Mouse (Mus musculus) lung, adult 2 months (tissue): ENCODE data around the gene Pa2g4. TPM values are rescaled to one million over a fixed set of nuclear protein-coding genes. Genes with fewer than 3 reads are reported as not detected.
"Not testable (repeated sequence)": the region's sequence is repeated elsewhere in the genome, so short reads cannot be mapped to it uniquely, and the experiment has no call there.

Source experiments
- DNase-seq: peaks from one replicate; pipeline ENCODE4 v3.0.0; 2022
- H3K4me1 ChIP-seq: fragments of 200-500 bp; 2 replicates; pipeline ENCODE4 v1.6.1; 2011; ENCODE audit warnings: low read length; ENCODE audit not compliant: control insufficient read depth, insufficient read depth
- H3K4me3 ChIP-seq: fragments of 200-500 bp; replicated peaks from 2 replicates; pipeline ENCODE3; 2011; ENCODE audit warnings: low read depth, mild to moderate bottlenecking, control low read depth, low read length; ENCODE audit errors: extremely low read depth
- CTCF ChIP-seq: fragments of 200-500 bp; IDR thresholded peaks from 2 replicates; pipeline ENCODE4 v1.5.1; 2011; ENCODE audit warnings: mild to moderate bottlenecking, low read length, control low read depth; ENCODE audit not compliant: insufficient read depth
- POLR2A ChIP-seq: fragments of 200-500 bp; IDR thresholded peaks from 2 replicates; pipeline ENCODE4 v1.6.1; 2011; ENCODE audit warnings: low read depth, mild to moderate bottlenecking, control low read depth, low read length, borderline replicate concordance; ENCODE audit errors: extremely low read depth
- WGBS: fragments of 180-500 bp; shearing (Covaris S2); methylation state at CpG from one replicate; pipeline ENCODE4 v1.1.7; 2018; 5-methylcytosine and 5-hydroxymethylcytosine counted together
- polyA plus RNA-seq: library from polyadenylated mRNA; depleted of rRNA; stranded (reverse); fragments of >200 nt; gene quantifications from 2 replicates; pipeline ENCODE4 v1.2.3, GENCODE M21; 2012

Gene Pa2g4
- polyA plus RNA-seq, 1 experiment = 23.9 TPM

DNA sequence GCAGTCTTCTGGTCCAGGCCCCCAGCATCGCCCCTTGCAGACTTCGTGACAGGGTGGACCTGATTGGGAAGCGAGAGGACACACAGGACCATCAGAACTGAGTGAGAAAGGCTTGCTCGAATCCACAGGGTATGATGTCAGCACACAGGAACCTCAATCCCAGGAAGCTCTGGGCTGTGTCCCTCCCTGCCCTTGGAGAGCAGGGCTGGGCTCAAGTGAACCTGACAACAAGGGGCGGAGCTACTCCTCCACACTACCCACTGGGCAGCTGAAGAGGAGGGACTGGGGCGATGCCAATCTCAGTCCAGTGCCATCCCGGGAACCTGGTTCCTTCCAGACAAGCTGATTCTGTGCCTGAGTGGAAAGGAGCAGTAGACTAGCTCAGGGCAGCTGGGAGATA lies 17.9 kb upstream of the Pa2g4 start:
- 21% methylated on average over 7 of the region's 7 CpGs for WGBS
- peak; percentile 75 for DNase-seq
- Histone ChIP-seq H3K4me3 (no peak overlapping the region), H3K4me1 (peaks cover 3% of the 10 kb centered on the region; the same call in 1 of the 2 replicates)
- TF ChIP-seq POLR2A (peak; percentile 41; the same call in 1 of the 2 replicates), CTCF (no peak)

DNA sequence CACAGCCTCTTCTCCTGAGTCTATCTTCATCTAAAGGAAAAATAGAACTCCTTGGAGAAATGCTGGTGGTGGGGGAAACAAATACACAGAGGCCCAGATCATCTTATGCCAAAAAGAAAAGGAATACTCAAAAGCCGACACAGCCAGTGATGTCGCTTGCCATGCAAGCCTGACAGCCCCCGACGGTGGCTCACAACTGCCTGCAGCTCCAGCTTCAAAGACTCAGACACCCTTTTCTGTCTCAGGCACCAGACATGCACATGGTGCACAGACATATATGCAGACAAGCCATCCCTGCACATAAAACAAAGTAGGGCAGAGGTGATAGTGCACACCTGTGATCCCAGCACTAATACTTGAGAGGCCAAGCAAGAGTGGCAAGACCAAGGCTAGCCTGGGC lies 13.9 kb upstream of the Pa2g4 start:
- Histone ChIP-seq H3K4me3 (no peak overlapping the region), H3K4me1 (peaks cover 3% of the 10 kb centered on the region; the same call in 1 of the 2 replicates)
- no peak for DNase-seq
- WGBS = 85% methylated on average over 4 of the region's 4 CpGs
- TF ChIP-seq CTCF (no peak), POLR2A (no peak)

DNA sequence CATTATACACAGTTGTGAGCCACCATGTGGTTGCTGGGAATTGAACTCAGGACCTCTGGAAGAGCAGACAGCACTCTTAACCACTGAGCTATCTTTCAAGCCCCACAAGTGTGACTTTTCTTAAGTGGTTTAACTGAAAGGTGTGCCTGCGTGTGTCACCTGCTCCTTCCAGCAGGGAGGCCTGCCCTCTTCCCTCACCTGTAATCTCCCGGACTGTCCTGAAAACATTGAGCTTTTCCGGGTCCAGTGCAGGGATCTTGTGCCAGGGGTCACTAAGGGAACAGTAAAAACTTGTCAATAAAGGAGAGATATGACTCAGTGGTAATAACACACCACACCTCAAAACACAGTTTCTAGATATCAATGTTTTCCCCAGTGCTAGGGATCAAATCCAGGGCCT lies 13.5 kb upstream of the Pa2g4 start:
- TF ChIP-seq CTCF (no peak), POLR2A (no peak)
- H3K4me1 ChIP-seq = peaks cover 3% of the 10 kb centered on the region; the same call in 1 of the 2 replicates
- WGBS = 75% methylated on average over 3 of the region's 3 CpGs
- H3K4me3 ChIP-seq = no peak overlapping the region
- DNase-seq = no peak

- DNase-seq = no peak
- 52% methylated on average over 11 of the region's 11 CpGs for whole genome bisulfite sequencing
- Histone ChIP-seq H3K4me1 (no peaks in the 10 kb centered on the region), H3K4me3 (no peak overlapping the region)
- TF ChIP-seq CTCF = no peak
- no peak for TF ChIP-seq POLR2A
Measured at GRCm38 (mm10) chr10:128578330-128578729, 12.5 kb upstream of the Pa2g4 start.

DNA sequence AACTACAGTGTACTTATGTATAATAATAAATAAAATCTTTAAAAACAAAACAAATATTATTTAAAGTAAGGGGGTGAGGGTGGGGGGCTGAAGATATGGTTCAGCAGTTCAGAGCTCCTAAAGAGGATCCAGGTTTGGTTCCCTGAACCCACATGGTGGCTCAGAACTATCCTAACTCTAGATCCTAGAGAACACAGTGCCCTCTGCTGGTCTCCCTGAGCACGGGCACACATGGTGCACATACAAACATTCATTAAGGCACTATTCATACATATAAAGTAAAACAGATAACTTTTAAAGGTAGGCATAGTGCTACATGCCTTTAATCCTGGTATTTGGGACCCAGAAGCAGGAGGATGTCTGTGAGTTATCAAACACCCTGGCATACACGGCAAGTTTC lies 9.3 kb upstream of the Pa2g4 start:
- TF ChIP-seq CTCF = peak; percentile 50
- no peak for TF ChIP-seq POLR2A
- Histone ChIP-seq H3K4me3 (no peak overlapping the region), H3K4me1 (no peaks in the 10 kb centered on the region)
- DNase-seq = no peak
- 84% methylated on average over 2 of the region's 2 CpGs for WGBS

- Histone ChIP-seq H3K4me1 (no peaks in the 10 kb centered on the region), H3K4me3 (peak overlapping the region; percentile 86)
- 0% methylated on average over 46 of the region's 46 CpGs for WGBS
- TF ChIP-seq CTCF (no peak), POLR2A (no peak)
- DNase-seq = no peak
Measured at GRCm38 (mm10) chr10:128565206-128565787, 490 bp downstream of the Pa2g4 start.

GRCm38 (mm10) chr10:128563544-128563943 lies 2.2 kb downstream of the Pa2g4 start:
- DNase-seq = no peak
- WGBS = 80% methylated on average over 6 of the region's 6 CpGs
- Histone ChIP-seq H3K4me1 (no peaks in the 10 kb centered on the region), H3K4me3 (no peak overlapping the region)
- TF ChIP-seq CTCF = no peak

GRCm38 (mm10) chr10:128556963-128557362 lies 8.8 kb downstream of the Pa2g4 start:
- 91% methylated on average over 6 of the region's 6 CpGs for WGBS

GRCm38 (mm10) chr10:128556286-128556685 lies 9.5 kb downstream of the Pa2g4 start:
- DNase-seq = no peak
- Histone ChIP-seq H3K4me3 (no peak overlapping the region), H3K4me1 (no peaks in the 10 kb centered on the region)
- TF ChIP-seq CTCF (no peak), POLR2A (no peak)

More at GRCm38 (mm10) chr10:128556963-128557362, 8.8 kb downstream of the Pa2g4 start:
- H3K4me3 ChIP-seq = no peak overlapping the region
- no peak for TF ChIP-seq CTCF
- no peak for TF ChIP-seq POLR2A
- H3K4me1 ChIP-seq = no peaks in the 10 kb centered on the region
- DNase-seq = no peak

- not testable (repeated sequence) for DNase-seq, H3K4me1 ChIP-seq, H3K4me3 ChIP-seq
- 84% methylated on average over 1 of the region's 1 CpGs for WGBS
Measured at GRCm38 (mm10) chr10:128555567-128555966, 10.2 kb downstream of the Pa2g4 start.

GRCm38 (mm10) chr10:128550144-128550823 lies 15.5 kb downstream of the Pa2g4 start:
- not testable (repeated sequence) for H3K4me1 ChIP-seq, DNase-seq, H3K4me3 ChIP-seq
- WGBS = 86% methylated on average over 11 of the region's 11 CpGs

DNA sequence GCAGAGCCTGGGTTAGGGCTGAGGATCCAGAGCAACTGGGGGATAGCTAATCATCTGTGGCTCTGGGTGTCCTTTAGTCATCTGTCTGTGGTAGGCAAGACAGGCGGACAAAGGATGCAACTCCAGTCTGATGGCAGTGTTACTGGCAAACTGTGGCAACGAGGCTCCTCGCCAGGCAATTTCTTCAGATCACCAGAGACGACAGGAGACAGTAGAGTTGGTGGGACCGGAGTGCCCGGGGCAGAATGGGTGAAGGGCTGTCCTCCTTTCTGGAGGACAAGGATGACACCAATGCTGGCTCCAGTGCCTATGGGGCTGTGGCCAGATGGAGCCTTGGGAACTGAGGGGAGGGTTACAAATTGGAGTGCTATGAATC lies 16.1 kb downstream of the Pa2g4 start:
- not testable (repeated sequence) for DNase-seq, H3K4me3 ChIP-seq, H3K4me1 ChIP-seq
- WGBS = 56% methylated on average over 6 of the region's 6 CpGs
